Mouse (Mus musculus) thymus, adult 2 months (tissue): ENCODE results near the gene Myo15.

Source experiments
- CTCF ChIP-seq: fragments of 200-500 bp; IDR thresholded peaks from 2 replicates; pipeline ENCODE4 v1.5.1; 2012; ENCODE audit warnings: mild to moderate bottlenecking, control low read depth, low read length, moderate library complexity, borderline replicate concordance; ENCODE audit not compliant: control insufficient read depth, poor library complexity, insufficient read depth; ENCODE audit errors: extremely low read depth
- POLR2A ChIP-seq: fragments of 200-500 bp; IDR thresholded peaks from 2 replicates; pipeline ENCODE4 v1.6.1; 2012; ENCODE audit warnings: mild to moderate bottlenecking, low read length, control low read depth, moderate library complexity; ENCODE audit not compliant: control insufficient read depth, poor library complexity, insufficient read depth; ENCODE audit errors: extremely low read depth

DNA sequence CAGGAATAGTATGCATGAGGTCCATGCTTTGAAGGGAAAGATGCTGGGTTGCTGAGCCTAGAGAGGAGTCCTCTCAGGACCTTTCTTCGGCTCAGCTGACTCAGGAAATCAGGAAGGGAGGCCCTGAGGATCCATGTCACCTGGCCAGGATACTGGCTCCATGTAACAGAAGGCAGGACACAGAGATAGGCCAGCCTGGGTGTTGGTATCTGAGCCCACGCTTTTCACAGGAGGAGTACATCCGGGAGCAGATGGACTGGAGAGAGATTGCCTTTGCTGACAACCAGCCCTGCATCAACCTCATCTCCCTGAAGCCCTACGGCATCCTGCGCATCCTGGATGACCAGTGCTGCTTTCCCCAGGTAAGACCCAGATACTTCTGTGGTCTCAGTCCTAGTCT is 23.6 kb downstream of the Myo15 start:
- TF ChIP-seq CTCF (no peak), POLR2A (no peak)
